Mouse (Mus musculus): ENCODE results near the gene Fto. TPM values are rescaled to one million over a fixed set of nuclear protein-coding genes. Genes with fewer than 3 reads are reported as not detected.

Gene Fto
- total RNA-seq, 2 experiments from 2014 or later = 116 to 125 TPM

- DNase-seq = no peak
These were observed 142.3 kb downstream of the Fto start for GRCm38 (mm10) chr8:91455591-91455990.

GRCm38 (mm10) chr8:91458016-91458415 lies 144.7 kb downstream of the Fto start:
- DNase-seq = no peak

GRCm38 (mm10) chr8:91460965-91461364 lies 147.6 kb downstream of the Fto start:
- no peak for DNase-seq

- DNase-seq = no peak
These were observed 150.4 kb downstream of the Fto start for GRCm38 (mm10) chr8:91463757-91464156.

GRCm38 (mm10) chr8:91467463-91467862 lies 154.1 kb downstream of the Fto start:
- DNase-seq = no peak

- no peak for DNase-seq
These were observed 154.7 kb downstream of the Fto start for GRCm38 (mm10) chr8:91467881-91468534.

- no peak for DNase-seq
These were observed 156.1 kb downstream of the Fto start for GRCm38 (mm10) chr8:91469441-91469840.

GRCm38 (mm10) chr8:91474731-91475279 lies 161.5 kb downstream of the Fto start:
- no peak for DNase-seq

- no peak for DNase-seq
These were observed 163.7 kb downstream of the Fto start for GRCm38 (mm10) chr8:91476988-91477387.

- DNase-seq = no peak
These were observed 164.1 kb downstream of the Fto start for GRCm38 (mm10) chr8:91477471-91477870.

- DNase-seq = no peak
These were observed 169.2 kb downstream of the Fto start for GRCm38 (mm10) chr8:91482511-91482910.

GRCm38 (mm10) chr8:91486394-91486793 lies 173.1 kb downstream of the Fto start:
- DNase-seq = no peak

- no peak for DNase-seq
These were observed 174.1 kb downstream of the Fto start for GRCm38 (mm10) chr8:91487456-91487855.

- DNase-seq = peak; percentile 55
These were observed 174.9 kb downstream of the Fto start for GRCm38 (mm10) chr8:91488086-91488783.

GRCm38 (mm10) chr8:91488784-91489450 lies 175.6 kb downstream of the Fto start:
- no peak for DNase-seq

- no peak for DNase-seq
These were observed 176.7 kb downstream of the Fto start for GRCm38 (mm10) chr8:91490065-91490464.

- no peak for DNase-seq
These were observed 180.0 kb downstream of the Fto start for GRCm38 (mm10) chr8:91493373-91493772.

- no peak for DNase-seq
These were observed 181.4 kb downstream of the Fto start for GRCm38 (mm10) chr8:91494501-91495259.

GRCm38 (mm10) chr8:91495260-91495601 lies 181.9 kb downstream of the Fto start:
- DNase-seq = no peak

GRCm38 (mm10) chr8:91496000-91496399 lies 182.7 kb downstream of the Fto start:
- no peak for DNase-seq

- DNase-seq = no peak
These were observed 183.6 kb downstream of the Fto start for GRCm38 (mm10) chr8:91496936-91497335.

GRCm38 (mm10) chr8:91498611-91499010 lies 185.3 kb downstream of the Fto start:
- no peak for DNase-seq

All from gastrocnemius, postnatal 10 days (tissue).